Mouse (Mus musculus) spleen, adult 2 months (tissue): ENCODE data around the gene Tnf. TPM values are rescaled to one million over a fixed set of nuclear protein-coding genes. Genes with fewer than 3 reads are reported as not detected.

Experiments used
- DNase-seq, 2 experiments: peaks; one replicate each; pipeline versions ENCODE4 v3.0.0 to v3.0.0-alpha.2; 2012 to 2021; ENCODE audit warnings: low spot score in 2 of 2, low read depth in 1 of 2
- H3K27ac ChIP-seq: fragments of 200-500 bp; 2 replicates; pipeline ENCODE4 v1.5.1; 2012; ENCODE audit warnings: low read length, inconsistent platforms; ENCODE audit not compliant: insufficient read depth
- H3K27me3 ChIP-seq: fragments of 200-500 bp; 2 replicates; pipeline ENCODE4 v1.6.1; 2012; ENCODE audit warnings: mild to moderate bottlenecking, moderate library complexity, low read length, inconsistent platforms; ENCODE audit not compliant: control insufficient read depth, insufficient read depth
- H3K36me3 ChIP-seq: fragments of 200-500 bp; 2 replicates; pipeline ENCODE4 v1.6.1; 2012; ENCODE audit warnings: mild to moderate bottlenecking, low read length, inconsistent platforms; ENCODE audit not compliant: control insufficient read depth, insufficient read depth
- H3K4me1 ChIP-seq: fragments of 200-500 bp; 2 replicates; pipeline ENCODE4 v1.6.1; 2011; ENCODE audit warnings: inconsistent platforms; ENCODE audit not compliant: control insufficient read depth, insufficient read depth, insufficient read length
- H3K4me3 ChIP-seq: fragments of 200-500 bp; 2 replicates; pipeline ENCODE4 v1.5.1; 2011; ENCODE audit warnings: mild to moderate bottlenecking, inconsistent platforms; ENCODE audit not compliant: insufficient read depth, insufficient read length; ENCODE audit errors: extremely low read depth
- CTCF ChIP-seq: fragments of 200-500 bp; IDR thresholded peaks from 2 replicates; pipeline ENCODE4 v1.5.1; 2011; ENCODE audit warnings: mild to moderate bottlenecking, inconsistent platforms; ENCODE audit not compliant: insufficient read depth, insufficient read length, insufficient replicate concordance; ENCODE audit errors: extremely low read depth
- POLR2A ChIP-seq: fragments of 200-500 bp; IDR thresholded peaks from 2 replicates; pipeline ENCODE4 v1.6.1; 2011; ENCODE audit warnings: low read depth, low read length, inconsistent platforms
- whole genome bisulfite sequencing: fragments of 180-500 bp; shearing (Covaris S2); methylation state at CpG from one replicate; pipeline ENCODE4 v1.1.7; 2018; 5-methylcytosine and 5-hydroxymethylcytosine counted together
- polyA plus RNA-seq: library from polyadenylated mRNA; depleted of rRNA; stranded (reverse); fragments of >200 nt; gene quantifications from 2 replicates; pipeline ENCODE4 v1.2.3, GENCODE M21; 2012

The Tnf gene
- polyA plus RNA-seq, 1 experiment = 7.5 TPM

DNA sequence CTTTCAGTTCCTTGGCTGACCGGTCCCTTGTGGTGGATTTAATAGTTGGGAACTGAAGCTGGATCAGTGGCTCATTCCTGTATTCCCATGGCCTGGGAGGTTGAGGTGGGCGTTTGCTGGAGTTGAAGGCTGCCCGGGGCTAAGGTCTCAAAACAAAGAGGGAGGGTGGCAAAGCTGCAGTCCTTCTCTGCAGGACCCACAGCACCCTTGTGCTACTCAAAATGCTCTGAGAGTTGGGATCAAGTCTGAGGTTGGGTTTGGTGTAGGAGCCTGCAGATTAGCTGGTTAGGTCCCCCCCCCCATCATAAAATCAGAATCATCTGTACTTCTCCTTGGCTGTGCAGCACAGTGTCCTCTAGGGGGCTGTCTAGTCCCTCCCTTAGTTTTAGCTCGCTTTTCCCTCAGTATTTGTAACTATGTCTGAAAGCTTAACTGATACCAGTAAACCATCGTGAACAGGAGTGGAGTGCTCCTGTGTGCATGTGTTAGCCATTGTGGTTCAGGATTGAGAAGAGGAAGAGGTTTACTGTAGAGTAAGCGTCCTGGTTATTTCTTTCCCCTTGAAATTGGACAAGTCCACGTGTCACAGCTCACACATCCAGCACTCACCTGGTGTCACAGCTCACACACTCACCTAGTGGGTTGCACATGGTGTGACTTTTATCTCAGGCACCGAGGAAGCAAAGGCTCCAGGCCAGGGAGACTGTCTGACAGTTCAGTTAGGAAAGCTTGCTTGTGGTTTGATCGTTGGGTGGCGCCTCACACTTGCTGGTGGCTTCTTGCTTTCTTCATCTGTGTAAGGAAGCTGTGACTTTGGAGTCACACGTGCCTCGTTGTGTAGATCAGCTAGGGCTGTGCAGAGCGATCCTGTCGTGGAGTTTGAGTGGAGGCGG lies 44.2 kb upstream of the Tnf start:
- Histone ChIP-seq H3K36me3 (peaks cover 57% of the 10 kb centered on the region), H3K4me3 (no peak overlapping the region), H3K4me1 (peaks cover 4% of the 10 kb centered on the region; the same call in 1 of the 2 replicates), H3K27ac (no peak overlapping the region), H3K27me3 (no peaks in the 10 kb centered on the region)
- no peak for TF ChIP-seq POLR2A
- TF ChIP-seq CTCF = peak; percentile 3; the same call in 1 of the 2 replicates
- peak in 1 of 2 experiments; percentile 20 for DNase-seq
- WGBS = 62% methylated on average over 15 of the region's 15 CpGs

DNA sequence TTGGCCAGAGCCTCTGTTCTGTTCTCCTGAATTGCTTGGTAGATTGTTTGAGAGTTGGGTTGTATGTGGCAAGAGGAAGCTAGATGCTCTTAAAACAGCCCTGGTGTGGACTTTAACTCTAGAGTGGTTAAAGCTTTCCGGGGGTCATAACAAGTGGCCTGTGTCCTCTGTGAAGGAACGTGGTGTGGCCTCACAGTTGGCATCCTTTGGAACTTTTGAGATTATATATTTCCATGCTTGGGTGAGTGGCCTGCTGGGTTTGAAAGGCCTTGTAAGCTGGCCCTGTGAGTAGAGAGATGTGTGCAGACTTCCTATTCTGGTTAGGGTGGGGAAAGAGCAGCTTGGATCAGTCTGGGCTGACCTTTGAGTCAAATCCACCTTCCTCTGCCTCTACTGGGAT lies 43.2 kb upstream of the Tnf start:
- TF ChIP-seq POLR2A (no peak), CTCF (no peak)
- H3K4me1 ChIP-seq = peaks cover 6% of the 10 kb centered on the region; the same call in 1 of the 2 replicates
- no peak overlapping the region for H3K27ac ChIP-seq
- H3K4me3 ChIP-seq = no peak overlapping the region
- DNase-seq = no peak
- H3K36me3 ChIP-seq = peaks cover 52% of the 10 kb centered on the region
- 68% methylated on average over 2 of the region's 2 CpGs for WGBS
- H3K27me3 ChIP-seq = no peaks in the 10 kb centered on the region

DNA sequence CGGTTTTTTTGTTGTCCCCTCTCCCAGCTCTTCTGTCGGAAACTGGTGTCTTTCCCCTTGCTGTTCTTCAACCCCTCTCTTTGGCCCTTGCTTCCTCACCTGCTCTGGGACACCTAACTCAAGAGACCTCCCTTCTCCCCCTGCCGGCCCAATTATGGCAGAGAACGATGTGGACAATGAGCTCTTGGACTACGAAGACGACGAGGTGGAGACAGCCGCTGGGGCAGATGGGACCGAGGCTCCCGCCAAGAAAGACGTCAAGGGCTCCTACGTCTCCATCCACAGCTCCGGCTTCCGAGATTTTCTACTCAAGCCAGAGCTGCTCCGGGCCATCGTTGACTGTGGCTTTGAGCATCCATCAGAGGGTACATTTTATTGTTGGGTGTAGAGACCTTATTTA lies 41.3 kb upstream of the Tnf start:
- TF ChIP-seq POLR2A = no peak
- TF ChIP-seq CTCF = peak; percentile 5; the same call in 1 of the 2 replicates
- no peak for DNase-seq
- 5% methylated on average over 16 of the region's 16 CpGs for WGBS
- Histone ChIP-seq H3K27me3 (no peaks in the 10 kb centered on the region), H3K36me3 (peaks cover 36% of the 10 kb centered on the region), H3K4me3 (peak overlapping the region; percentile 87), H3K4me1 (peaks cover 6% of the 10 kb centered on the region; the same call in 1 of the 2 replicates), H3K27ac (peak overlapping the region; percentile 100; the same call in 1 of the 2 replicates)

DNA sequence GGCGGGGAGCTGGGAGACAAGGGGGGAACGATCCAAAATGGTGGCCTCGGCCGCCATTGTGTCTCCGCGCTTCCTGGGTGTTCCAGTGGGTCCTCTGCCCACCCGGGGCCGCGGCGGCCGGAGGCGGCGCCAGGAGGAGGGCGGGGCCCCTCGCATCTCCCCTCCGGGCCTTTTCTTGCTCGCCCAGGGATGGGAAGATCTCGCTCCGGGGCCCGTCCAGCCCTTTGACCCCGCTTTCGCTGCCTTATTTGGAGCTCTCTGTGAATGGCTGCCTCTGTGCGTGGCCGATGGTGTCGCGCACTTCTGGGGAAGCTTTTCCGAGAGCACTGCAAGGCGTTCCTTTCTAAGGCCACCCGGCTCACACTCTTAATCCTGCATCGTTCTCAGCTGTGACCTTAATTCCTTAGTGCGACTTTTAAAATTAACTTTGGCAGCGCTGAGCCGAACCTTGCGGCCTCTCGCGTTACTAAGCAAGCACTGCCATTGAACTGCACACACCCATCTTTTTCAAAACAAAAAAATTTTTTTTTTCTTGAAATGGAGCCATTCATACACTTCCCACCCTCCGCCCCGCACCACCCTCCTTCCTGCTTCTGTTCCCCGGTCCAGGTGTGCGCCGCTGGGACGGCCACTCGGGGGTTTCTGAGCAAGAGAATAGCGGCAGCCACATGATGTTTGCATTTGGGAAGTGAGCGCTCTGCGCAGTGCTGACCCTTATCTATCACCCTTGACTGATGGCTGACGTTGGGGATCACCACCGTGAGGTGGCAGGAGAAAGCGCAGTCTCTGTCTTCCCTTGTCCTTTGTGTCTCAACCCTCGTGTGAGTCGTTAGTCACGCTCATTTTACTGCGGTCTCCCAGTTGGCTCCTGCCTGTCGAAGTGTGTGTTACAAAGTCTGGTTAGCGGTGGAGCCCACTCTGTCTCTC lies 40.5 kb upstream of the Tnf start:
- H3K27me3 ChIP-seq = no peaks in the 10 kb centered on the region
- peak in 1 of 2 experiments; percentile 57 for DNase-seq
- peak overlapping the region; percentile 87 for H3K4me3 ChIP-seq
- TF ChIP-seq POLR2A (no peak), CTCF (no peak)
- peak overlapping the region; percentile 100 for H3K27ac ChIP-seq
- H3K4me1 ChIP-seq = peaks cover 6% of the 10 kb centered on the region; the same call in 1 of the 2 replicates
- WGBS = under 1% methylated on average over 55 of the region's 55 CpGs
- peaks cover 29% of the 10 kb centered on the region for H3K36me3 ChIP-seq

DNA sequence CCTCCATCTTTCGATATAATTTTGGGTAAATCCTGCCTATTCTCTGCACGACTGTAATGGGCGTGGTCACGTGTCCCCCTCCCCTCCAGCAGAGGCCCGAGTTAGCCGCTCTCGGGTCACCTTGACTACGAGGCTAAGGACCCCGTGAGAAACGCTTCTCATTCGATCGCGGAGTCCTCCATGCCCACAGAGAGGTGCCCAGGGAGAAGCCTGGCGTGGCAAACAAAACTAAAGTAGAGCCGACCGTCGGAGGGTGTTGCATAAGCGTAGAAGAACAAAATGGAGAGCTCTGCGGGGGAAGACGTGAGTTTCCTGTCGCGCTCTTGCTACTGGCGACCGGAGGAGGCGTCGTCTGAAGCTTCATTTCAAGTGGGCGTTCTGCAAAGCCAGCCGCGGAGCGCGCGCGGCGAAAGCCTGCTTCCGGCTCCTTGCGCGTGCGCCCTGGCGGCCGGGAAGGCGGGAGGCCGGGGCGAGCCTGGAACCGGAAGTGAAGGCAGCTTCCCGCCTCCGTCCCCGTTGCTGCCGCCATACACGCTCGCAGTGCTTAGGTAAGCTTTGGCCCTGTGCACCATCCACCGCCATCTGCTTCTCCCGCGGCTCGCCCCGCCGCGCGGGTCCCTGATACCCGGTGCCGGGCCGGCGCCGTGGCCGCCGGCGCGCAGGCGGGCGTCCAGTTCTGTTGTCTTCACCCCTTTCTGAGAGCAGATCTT lies 39.7 kb upstream of the Tnf start, which contains the start of gene Ddx39b:
TSS of gene Ddx39b (plus strand) at position 442 of the 710 bp plus-strand sequence.
- peaks cover 7% of the 10 kb centered on the region; the same call in 1 of the 2 replicates for H3K4me1 ChIP-seq
- peak; percentile 94 to 95 for DNase-seq
- H3K36me3 ChIP-seq = peaks cover 22% of the 10 kb centered on the region
- H3K27ac ChIP-seq = peak within 1 kb of the TSS; percentile 100
- peak within 1 kb of the TSS; percentile 87 for H3K4me3 ChIP-seq
- no peak for TF ChIP-seq CTCF
- peak; percentile 85 for TF ChIP-seq POLR2A
- no peaks in the 10 kb centered on the region for H3K27me3 ChIP-seq
- WGBS = under 1% methylated on average over 69 of the region's 69 CpGs
